Mouse (Mus musculus) ovary, postnatal 10 days (tissue): ENCODE data around the gene Enpp5.
A peak's percentile ranks its signal among the peaks of the same experiment; 100 is the strongest.

Experiments used
- DNase-seq: peaks from one replicate; pipeline ENCODE4 v3.0.0; 2022; ENCODE audit warnings: low spot score

Gene Enpp5

GRCm38 (mm10) chr17:44091512-44091911, 12.9 kb downstream of the Enpp5 start:
- DNase-seq, result no peak

GRCm38 (mm10) chr17:44100486-44100885, 21.9 kb downstream of the Enpp5 start:
- no peak for DNase-seq

GRCm38 (mm10) chr17:44100906-44101305, 22.3 kb downstream of the Enpp5 start:
- no peak for DNase-seq

- no peak for DNase-seq
Measured at GRCm38 (mm10) chr17:44101961-44102360, 23.3 kb downstream of the Enpp5 start.

GRCm38 (mm10) chr17:44105287-44106138, 26.9 kb downstream of the Enpp5 start, which contains the start of gene Enpp4:
TSS of gene Enpp4 (minus strand) at chr17:44105809.
- DNase-seq, result peak; percentile 84

- no peak for DNase-seq
Measured at GRCm38 (mm10) chr17:44108331-44108730, 29.7 kb downstream of the Enpp5 start.

- DNase-seq, result no peak
Measured at GRCm38 (mm10) chr17:44116584-44116983, 38.0 kb downstream of the Enpp5 start.

- no peak for DNase-seq
Measured at GRCm38 (mm10) chr17:44117721-44118120, 39.1 kb downstream of the Enpp5 start.

- DNase-seq, result no peak
Measured at GRCm38 (mm10) chr17:44118231-44118630, 39.6 kb downstream of the Enpp5 start.

- DNase-seq, result no peak
Measured at GRCm38 (mm10) chr17:44121366-44122100, 42.9 kb downstream of the Enpp5 start.

- no peak for DNase-seq
Measured at GRCm38 (mm10) chr17:44129092-44129750, 50.6 kb downstream of the Enpp5 start.

- DNase-seq, result peak; percentile 43
Measured at GRCm38 (mm10) chr17:44130429-44130828, 51.8 kb downstream of the Enpp5 start.

GRCm38 (mm10) chr17:44134106-44134505, 55.5 kb downstream of the Enpp5 start:
- DNase-seq, result no peak

- no peak for DNase-seq
Measured at GRCm38 (mm10) chr17:44134545-44134944, 55.9 kb downstream of the Enpp5 start.

GRCm38 (mm10) chr17:44136018-44136417, 57.4 kb downstream of the Enpp5 start:
- DNase-seq, result no peak
